Mouse (Mus musculus) myocyte (in vitro differentiated cells): ENCODE results near the gene Pawr.

Source experiments
- CEBPB ChIP-seq: IDR thresholded peaks from 2 replicates; pipeline ENCODE4 v1.6.1; 2011; ENCODE audit warnings: mild to moderate bottlenecking, moderate library complexity; ENCODE audit not compliant: poor library complexity, insufficient read depth, severe bottlenecking
- E2F4 ChIP-seq: IDR thresholded peaks from one replicate; pipeline ENCODE4 v1.6.1; 2011; ENCODE audit warnings: mild to moderate bottlenecking, control low read depth, moderate library complexity; ENCODE audit not compliant: insufficient read depth
- MAX ChIP-seq: IDR thresholded peaks from one replicate; pipeline ENCODE4 v1.6.1; 2011; ENCODE audit warnings: low read depth, mild to moderate bottlenecking, control low read depth
- MYOD1 ChIP-seq, 3 experiments: IDR thresholded peaks; one replicate each; pipeline ENCODE4 v1.6.1; 2011; ENCODE audit warnings: control low read depth in 2 of 3, low read depth in 2 of 3, mild to moderate bottlenecking in 2 of 3, moderate library complexity in 1 of 3; ENCODE audit not compliant: insufficient read length in 2 of 3, control insufficient read depth in 1 of 3
- POLR2A ChIP-seq: IDR thresholded peaks from one replicate; pipeline ENCODE4 v1.6.1; 2011; ENCODE audit warnings: low read depth, mild to moderate bottlenecking, control low read depth, moderate library complexity; ENCODE audit not compliant: insufficient read length
- POLR2AphosphoS2 ChIP-seq: IDR thresholded peaks from one replicate; pipeline ENCODE4 v1.6.1; 2011; ENCODE audit warnings: low read depth, control low read depth; ENCODE audit not compliant: insufficient read length
- TCF12 ChIP-seq: IDR thresholded peaks from one replicate; pipeline ENCODE4 v1.6.1; 2011; ENCODE audit warnings: mild to moderate bottlenecking, control low read depth; ENCODE audit not compliant: poor library complexity, insufficient read depth, severe bottlenecking
- USF1 ChIP-seq: IDR thresholded peaks from one replicate; pipeline ENCODE4 v1.6.1; 2011; ENCODE audit warnings: low read depth, mild to moderate bottlenecking, control low read depth, moderate library complexity

- no peak for TF ChIP-seq MAX
- TF ChIP-seq POLR2A: no peak
- no peak for TF ChIP-seq MYOD1 (IDR thresholded peaks at IDR 0.05; ENCODE audit: control insufficient read depth in 1 of 3, insufficient read length in 2 of 3, low read depth in 2 of 3)
- no peak for TF ChIP-seq CEBPB
- TF ChIP-seq POLR2AphosphoS2: no peak
- no peak for TF ChIP-seq USF1
- no peak for TF ChIP-seq E2F4
- TF ChIP-seq TCF12: no peak
These were observed 6.4 kb downstream of the Pawr start for GRCm38 (mm10) chr10:108338055-108338961.
